Comparison of ENCODE assay signal across 20 mouse cellular contexts in genomic region chr17:64628796-64629195, GRCm38 (mm10). TPM values are rescaled to one million over a fixed set of nuclear protein-coding genes. Genes with fewer than 3 reads are reported as not detected.
A peak's percentile ranks its signal among the peaks of the same experiment; 100 is the strongest.
DNase-seq lines count a peak whose midpoint lies in the region; ATAC-seq and TF ChIP-seq lines count a peak whose summit lies in the region.
"Had no signal": no experiment of that assay in that cellular context is flagged by ENCODE, and none has a peak within 500 bp of the region (broad histone marks: within the 10 kb centered on the region; RNA-seq: fewer than 3 reads in every experiment).

No protein-coding gene starts in this region.

- no peak for TF ChIP-seq CTCF in kidney, postnatal 0 days (IDR thresholded peaks at IDR 0.05; ENCODE audit: low read depth)
- TF ChIP-seq CTCF in forebrain, postnatal 0 days (IDR thresholded peaks at IDR 0.05; ENCODE audit: low read depth), result no peak

- no peaks in the 10 kb centered on the region for H3K27me3 ChIP-seq in kidney, postnatal 0 days (ENCODE audit: insufficient read depth, low read length)
- H3K27me3 ChIP-seq in forebrain, embryonic 14.5 days (replicated peaks; ENCODE audit: control insufficient read depth, insufficient read depth, low read length), result no peaks in the 10 kb centered on the region
- H3K27me3 ChIP-seq in forebrain, postnatal 0 days (ENCODE audit: insufficient read depth, low read length), result no peaks in the 10 kb centered on the region
- H3K27me3 ChIP-seq: intestine, embryonic 15.5 days; midbrain, embryonic 12.5 days had no signal

- no peak overlapping the region for H3K4me2 ChIP-seq in kidney, postnatal 0 days (ENCODE audit: low read length)
- H3K4me2 ChIP-seq in forebrain, embryonic 14.5 days (ENCODE audit: low read length), result no peak overlapping the region
- H3K4me2 ChIP-seq in forebrain, postnatal 0 days (ENCODE audit: low read depth), result no peak overlapping the region
- H3K4me2 ChIP-seq: intestine, embryonic 15.5 days; midbrain, embryonic 12.5 days had no signal

- H3K4me3 ChIP-seq in kidney, postnatal 0 days (replicated peaks; ENCODE audit: low read depth, low read length), result no peak overlapping the region
- no peak overlapping the region for H3K4me3 ChIP-seq in forebrain, embryonic 14.5 days (ENCODE audit: low read depth, low read length)
- no peak overlapping the region for H3K4me3 ChIP-seq in forebrain, postnatal 0 days (ENCODE audit: low read depth, low read length)
- H3K4me3 ChIP-seq: intestine, embryonic 15.5 days; midbrain, embryonic 12.5 days; myocyte had no signal

- WGBS in kidney, postnatal 0 days, result 47% methylated on average over 5 of the region's 5 CpGs
- WGBS in forebrain, embryonic 14.5 days, result 90% methylated on average over 5 of the region's 5 CpGs
- WGBS in forebrain, postnatal 0 days, result 81% methylated on average over 5 of the region's 5 CpGs

- H3K9ac ChIP-seq in kidney, postnatal 0 days (ENCODE audit: low read depth, low read length), result no peak overlapping the region
- H3K9ac ChIP-seq in forebrain, embryonic 14.5 days (ENCODE audit: low read length), result no peak overlapping the region
- no peak overlapping the region for H3K9ac ChIP-seq in forebrain, postnatal 0 days
- H3K9ac ChIP-seq: intestine, embryonic 15.5 days; midbrain, embryonic 12.5 days had no signal

- DNase-seq in kidney, postnatal 0 days (ENCODE audit: low spot score), result peak; percentile 41
- DNase-seq in kidney, postnatal 25 days, result no peak
- DNase-seq in T-cell, adult 2 months (ENCODE audit: low spot score), result peak; percentile 33
- DNase-seq in naive thymus-derived CD4-positive, alpha-beta T cell, adult 2 months (ENCODE audit: low read depth), result peak; percentile 39
- peak; percentile 59 for DNase-seq in thymus, postnatal 25 days
- no peak for DNase-seq in forebrain, embryonic 14.5 days (ENCODE audit: low spot score)
- no peak for DNase-seq in forebrain, postnatal 0 days
- no peak for DNase-seq in heart, adult 8-10 months (ENCODE audit: low spot score)
- DNase-seq: adrenal gland, postnatal 14 days; cerebellum, adult 9-11 months; embryo, embryonic 11 days; kidney, postnatal 4 days; liver; lung, adult 2 months; lung, postnatal 4 days; retina, postnatal 1 day; right cerebral cortex, postnatal 4 days had no signal

- peaks cover 9% of the 10 kb centered on the region; the same call in 1 of the 2 replicates for H3K36me3 ChIP-seq in kidney, postnatal 0 days (ENCODE audit: insufficient read depth, low read length)
- H3K36me3 ChIP-seq in forebrain, embryonic 14.5 days (ENCODE audit: control insufficient read depth, insufficient read depth, low read length), result peaks cover 4% of the 10 kb centered on the region; the same call in 1 of the 2 replicates
- no peaks in the 10 kb centered on the region for H3K36me3 ChIP-seq in forebrain, postnatal 0 days (ENCODE audit: insufficient read depth)

- no peak overlapping the region for H3K27ac ChIP-seq in kidney, postnatal 0 days
- H3K27ac ChIP-seq in forebrain, embryonic 14.5 days (ENCODE audit: low read depth, low read length), result no peak overlapping the region
- H3K27ac ChIP-seq in forebrain, postnatal 0 days (ENCODE audit: low read depth, low read length), result no peak overlapping the region
- H3K27ac ChIP-seq: intestine, embryonic 15.5 days; midbrain, embryonic 12.5 days had no signal

- H3K4me1 ChIP-seq in kidney, postnatal 0 days (replicated peaks; ENCODE audit: insufficient read depth, low read length), result no peaks in the 10 kb centered on the region
- H3K4me1 ChIP-seq in forebrain, embryonic 14.5 days (ENCODE audit: control insufficient read depth, insufficient read depth, low read length), result peaks cover 6% of the 10 kb centered on the region
- H3K4me1 ChIP-seq in forebrain, postnatal 0 days (ENCODE audit: insufficient read depth), result no peaks in the 10 kb centered on the region
- H3K4me1 ChIP-seq: intestine, embryonic 15.5 days had no signal

- no peak for ATAC-seq in kidney, postnatal 0 days (replicated peaks; ENCODE audit: low FRiP score, low read depth)
- no peak for ATAC-seq in forebrain, embryonic 14.5 days
- ATAC-seq in forebrain, postnatal 0 days, result no peak
- ATAC-seq: intestine, embryonic 15.5 days had no signal

- no peaks in the 10 kb centered on the region for H3K9me3 ChIP-seq in kidney, postnatal 0 days (replicated peaks; ENCODE audit: low read length)
- no peaks in the 10 kb centered on the region for H3K9me3 ChIP-seq in forebrain, embryonic 14.5 days (replicated peaks; ENCODE audit: control insufficient read depth, low read length)
- H3K9me3 ChIP-seq in forebrain, postnatal 0 days (ENCODE audit: low read length), result no peaks in the 10 kb centered on the region
- H3K9me3 ChIP-seq: intestine, embryonic 15.5 days; midbrain, embryonic 12.5 days had no signal

RNA-seq across cellular contexts. Expression of gene Man2a1, which starts 28.3 kb away (rescaled TPM):
- 9.5 and 9.9 TPM in 2 replicates for polyA plus RNA-seq in kidney, postnatal 0 days (2015; fragmentation: Nextera tagmentation; extraction: Ambion mirVana)
- 1.6 and 2.2 TPM in 2 replicates for polyA plus RNA-seq in forebrain, embryonic 14.5 days (2014; fragmentation: Nextera tagmentation; extraction: Ambion mirVana)
- 11.0 and 19.9 TPM in 2 replicates for total RNA-seq in forebrain, postnatal 0 days (2014; rRNA removed)
- 1.4 and 2.2 TPM in 2 replicates for polyA plus RNA-seq in forebrain, postnatal 0 days (2015; fragmentation: Nextera tagmentation; extraction: Ambion mirVana)
- 10 to 100 TPM; 13.3 to 19.1 (median 15.7) TPM for total RNA-seq in heart, adult 8-10 months (2022)

Comparison
In these comparisons a context has a peak if more than half of its experiments do, and no peak if none do; other contexts are left out.
1. DNase-seq: peak in kidney, postnatal 0 days (single experiment), T-cell, adult 2 months (single experiment), naive thymus-derived CD4-positive, alpha-beta T cell, adult 2 months (single experiment) and thymus, postnatal 25 days (single experiment); none in kidney, postnatal 25 days (0 of 2), forebrain, embryonic 14.5 days (single experiment), forebrain, postnatal 0 days (single experiment) and heart, adult 8-10 months (single experiment).